Mouse (Mus musculus): ENCODE data around the gene Mpp6. TPM values are rescaled to one million over a fixed set of nuclear protein-coding genes. Genes with fewer than 3 reads are reported as not detected.

Gene Mpp6
- polyA plus RNA-seq (2015; fragmentation: Nextera tagmentation; extraction: Ambion mirVana) = 50.5 and 52.4 TPM in 2 replicates

DNA sequence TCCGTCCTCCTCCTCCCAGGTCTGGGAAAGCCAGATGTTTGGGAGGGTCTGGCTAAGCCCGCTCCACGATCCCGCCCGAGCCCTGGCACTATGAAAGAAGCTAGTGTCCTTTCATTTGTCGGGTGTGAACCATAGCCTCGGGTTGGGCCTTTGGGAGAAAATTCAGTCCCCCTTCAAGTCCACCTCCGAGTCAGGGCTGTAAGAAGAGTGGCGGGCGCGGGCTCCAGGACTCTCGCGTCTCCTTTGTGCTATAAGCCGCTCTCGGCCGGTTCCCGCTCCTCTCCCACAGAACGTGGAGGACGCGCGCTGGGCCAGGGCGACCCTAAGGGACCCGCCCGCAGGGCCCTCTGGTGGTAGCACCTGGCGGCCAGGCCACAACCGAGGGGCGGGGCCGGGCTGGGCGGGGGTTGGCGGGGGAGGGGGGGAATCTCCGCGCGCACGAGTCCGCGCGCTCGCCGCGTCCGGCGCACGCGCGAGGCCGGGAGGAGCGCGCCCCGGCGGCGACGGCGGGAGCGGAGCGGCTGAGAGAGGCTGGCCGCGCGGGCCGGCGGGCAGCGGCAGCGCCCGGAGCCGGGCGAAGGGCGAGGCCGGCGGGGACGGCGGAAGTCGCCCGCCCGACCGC, at the start of gene Mpp6:
Gene Mpp6 (plus strand): TSS at position 485 of the 622 bp plus-strand sequence.
- Histone ChIP-seq H3K36me3 (no peaks in the 10 kb centered on the region), H3K4me2 (peak within 1 kb of the TSS; percentile 80), H3K9ac (peak within 1 kb of the TSS; percentile 91), H3K9me3 (no peaks in the 10 kb centered on the region), H3K27ac (peak within 1 kb of the TSS; percentile 90), H3K4me1 (replicated peaks) (peaks cover 21% of the 10 kb centered on the region), H3K4me3 (peak within 1 kb of the TSS; percentile 87), H3K27me3 (no peaks in the 10 kb centered on the region)
- ATAC-seq (ENCODE audit: low FRiP score) = peak; percentile 93
- under 1% methylated on average over 48 of the region's 74 CpGs for WGBS

GRCm38 (mm10) chr6:50066172-50066571, 43.9 kb upstream of the Mpp6 start:
- Histone ChIP-seq H3K27me3 (no peaks in the 10 kb centered on the region), H3K4me3 (no peak overlapping the region)
- no peak for ATAC-seq (ENCODE audit: low FRiP score)

GRCm38 (mm10) chr6:50068490-50068889, 41.6 kb upstream of the Mpp6 start:
- no peak overlapping the region for H3K4me3 ChIP-seq
- H3K4me2 ChIP-seq = no peak overlapping the region
- H3K9ac ChIP-seq = no peak overlapping the region
- H3K4me1 ChIP-seq (replicated peaks) = no peaks in the 10 kb centered on the region
- H3K9me3 ChIP-seq = no peaks in the 10 kb centered on the region
- H3K27ac ChIP-seq = no peak overlapping the region
- no peaks in the 10 kb centered on the region for H3K27me3 ChIP-seq
- no peaks in the 10 kb centered on the region for H3K36me3 ChIP-seq
- no peak for ATAC-seq (ENCODE audit: low FRiP score)

More at GRCm38 (mm10) chr6:50066172-50066571, 43.9 kb upstream of the Mpp6 start:
- WGBS = 90% methylated on average over 6 of the region's 6 CpGs
- Histone ChIP-seq H3K36me3 (no peaks in the 10 kb centered on the region), H3K27ac (no peak overlapping the region), H3K4me1 (replicated peaks) (no peaks in the 10 kb centered on the region), H3K9ac (no peak overlapping the region), H3K4me2 (no peak overlapping the region), H3K9me3 (no peaks in the 10 kb centered on the region)

DNA sequence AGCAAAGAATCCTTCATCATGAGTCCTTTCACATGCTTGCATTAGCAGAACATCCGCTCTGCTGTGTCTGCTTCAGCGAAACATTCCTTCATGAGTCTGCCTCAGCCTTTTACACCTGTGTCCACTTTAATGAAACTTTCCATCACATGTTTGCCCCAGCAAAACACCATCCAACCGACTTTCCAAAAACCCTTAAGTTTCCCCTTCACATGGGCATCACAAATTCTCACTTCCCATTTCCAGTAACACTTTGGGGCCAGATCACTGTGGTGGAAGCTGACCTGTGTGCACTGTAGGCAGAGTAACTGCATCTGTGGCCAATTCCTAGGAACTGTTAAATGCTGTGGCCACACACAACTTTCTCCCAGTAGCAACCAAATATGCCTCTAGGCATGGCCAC, 34.8 kb upstream of the Mpp6 start:
- Histone ChIP-seq H3K4me3 (no peak overlapping the region), H3K4me2 (no peak overlapping the region), H3K9ac (no peak overlapping the region), H3K27me3 (no peaks in the 10 kb centered on the region), H3K27ac (no peak overlapping the region), H3K9me3 (no peaks in the 10 kb centered on the region), H3K4me1 (replicated peaks) (no peaks in the 10 kb centered on the region), H3K36me3 (no peaks in the 10 kb centered on the region)
- ATAC-seq (ENCODE audit: low FRiP score) = no peak
- WGBS = 92% methylated on average over 3 of the region's 3 CpGs

DNA sequence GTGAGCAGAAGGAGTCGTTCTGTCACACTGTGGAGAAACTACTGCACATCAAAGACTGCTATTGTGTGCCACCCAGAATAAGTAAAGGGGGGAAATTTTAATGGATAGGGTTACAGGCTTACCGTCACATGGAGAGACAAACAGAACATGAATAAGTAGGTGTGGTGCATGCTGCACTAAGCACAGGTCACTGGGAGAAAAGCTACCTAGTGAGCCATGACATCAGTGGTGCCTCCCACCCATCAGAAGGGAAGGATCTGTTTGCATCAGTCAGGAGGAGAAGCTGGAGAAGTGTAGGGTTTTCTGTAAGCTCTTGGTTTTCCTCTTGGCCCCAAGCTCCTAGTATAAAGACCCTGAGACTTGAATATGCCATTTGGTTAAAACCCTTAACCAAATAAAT, 33.6 kb upstream of the Mpp6 start:
- Histone ChIP-seq H3K4me1 (replicated peaks) (no peaks in the 10 kb centered on the region), H3K36me3 (no peaks in the 10 kb centered on the region), H3K27ac (no peak overlapping the region), H3K4me2 (no peak overlapping the region), H3K27me3 (no peaks in the 10 kb centered on the region), H3K9ac (no peak overlapping the region), H3K4me3 (no peak overlapping the region), H3K9me3 (no peaks in the 10 kb centered on the region)
- 70% methylated on average over 2 of the region's 2 CpGs for WGBS
- no peak for ATAC-seq (ENCODE audit: low FRiP score)

GRCm38 (mm10) chr6:50080431-50080830, 29.6 kb upstream of the Mpp6 start:
- Histone ChIP-seq H3K9ac (no peak overlapping the region), H3K36me3 (no peaks in the 10 kb centered on the region), H3K4me1 (replicated peaks) (no peaks in the 10 kb centered on the region), H3K9me3 (no peaks in the 10 kb centered on the region), H3K4me3 (no peak overlapping the region), H3K27me3 (no peaks in the 10 kb centered on the region), H3K4me2 (no peak overlapping the region), H3K27ac (no peak overlapping the region)
- no peak for ATAC-seq (ENCODE audit: low FRiP score)
- WGBS = 70% methylated on average over 7 of the region's 7 CpGs

GRCm38 (mm10) chr6:50085206-50085605, 24.8 kb upstream of the Mpp6 start:
- Histone ChIP-seq H3K9ac (no peak overlapping the region), H3K4me3 (no peak overlapping the region), H3K36me3 (no peaks in the 10 kb centered on the region), H3K4me2 (no peak overlapping the region), H3K27ac (no peak overlapping the region), H3K9me3 (no peaks in the 10 kb centered on the region), H3K4me1 (replicated peaks) (no peaks in the 10 kb centered on the region), H3K27me3 (no peaks in the 10 kb centered on the region)
- ATAC-seq (ENCODE audit: low FRiP score) = no peak
- WGBS = 82% methylated on average over 4 of the region's 4 CpGs

GRCm38 (mm10) chr6:50089333-50089732, 20.7 kb upstream of the Mpp6 start:
- Histone ChIP-seq H3K9me3 (no peaks in the 10 kb centered on the region), H3K4me2 (no peak overlapping the region), H3K36me3 (no peaks in the 10 kb centered on the region), H3K9ac (no peak overlapping the region), H3K4me3 (no peak overlapping the region), H3K4me1 (replicated peaks) (no peaks in the 10 kb centered on the region), H3K27ac (no peak overlapping the region), H3K27me3 (no peaks in the 10 kb centered on the region)
- no peak for ATAC-seq (ENCODE audit: low FRiP score)
- WGBS = 91% methylated on average over 5 of the region's 5 CpGs

GRCm38 (mm10) chr6:50090221-50090620, 19.8 kb upstream of the Mpp6 start:
- WGBS = 87% methylated on average over 7 of the region's 7 CpGs
- H3K4me3 ChIP-seq = no peak overlapping the region
- H3K9me3 ChIP-seq = no peaks in the 10 kb centered on the region
- H3K27ac ChIP-seq = no peak overlapping the region
- no peak for ATAC-seq (ENCODE audit: low FRiP score)
- H3K4me2 ChIP-seq = no peak overlapping the region
- H3K27me3 ChIP-seq = no peaks in the 10 kb centered on the region
- H3K4me1 ChIP-seq (replicated peaks) = no peaks in the 10 kb centered on the region
- H3K36me3 ChIP-seq = no peaks in the 10 kb centered on the region
- no peak overlapping the region for H3K9ac ChIP-seq

DNA sequence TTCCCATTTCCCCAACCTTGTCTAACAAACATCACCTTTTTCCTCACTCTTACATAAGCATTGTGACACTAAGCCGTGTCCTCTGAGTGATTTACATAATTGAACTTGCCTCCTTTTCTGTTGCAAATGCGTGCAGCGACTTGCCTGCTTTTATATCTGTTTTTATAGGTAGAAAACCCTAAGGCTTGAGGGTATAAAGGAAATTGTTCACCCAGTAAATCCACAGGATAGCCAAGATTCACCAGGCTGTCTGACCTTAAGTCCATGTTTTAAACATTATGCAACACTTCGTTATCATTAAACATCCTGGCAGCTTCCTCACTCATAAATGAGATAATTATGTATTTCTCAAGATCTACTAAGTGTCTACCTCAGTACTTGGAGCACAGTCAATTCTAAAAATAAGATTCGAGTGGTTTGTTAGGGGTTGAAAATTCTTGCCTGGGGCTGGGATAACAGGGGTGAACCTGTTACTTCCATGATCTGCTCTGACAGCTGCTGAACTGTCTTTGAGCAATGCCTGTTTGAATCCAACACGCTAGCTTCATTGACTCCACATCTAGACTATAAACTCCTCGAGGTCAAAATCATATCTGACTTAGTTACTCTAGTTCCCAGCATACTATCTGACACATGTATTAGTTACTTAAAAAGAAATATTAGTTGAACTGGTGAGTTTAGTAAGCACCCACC, 18.4 kb upstream of the Mpp6 start:
- Histone ChIP-seq H3K4me2 (no peak overlapping the region), H3K27ac (no peak overlapping the region), H3K36me3 (no peaks in the 10 kb centered on the region), H3K4me3 (no peak overlapping the region), H3K4me1 (replicated peaks) (no peaks in the 10 kb centered on the region), H3K27me3 (no peaks in the 10 kb centered on the region), H3K9me3 (no peaks in the 10 kb centered on the region), H3K9ac (no peak overlapping the region)
- WGBS = 77% methylated on average over 7 of the region's 7 CpGs
- ATAC-seq (ENCODE audit: low FRiP score) = no peak

- Histone ChIP-seq H3K9me3 (no peaks in the 10 kb centered on the region), H3K4me1 (replicated peaks) (peaks cover 21% of the 10 kb centered on the region), H3K27ac (peak overlapping the region; percentile 90), H3K4me2 (peak overlapping the region; percentile 80), H3K4me3 (peak overlapping the region; percentile 87), H3K36me3 (no peaks in the 10 kb centered on the region), H3K27me3 (no peaks in the 10 kb centered on the region), H3K9ac (peak overlapping the region; percentile 91)
- WGBS = 2% methylated on average over 15 of the region's 15 CpGs
- ATAC-seq (ENCODE audit: low FRiP score) = peak; percentile 36
Observed at GRCm38 (mm10) chr6:50109201-50109756, 762 bp upstream of the Mpp6 start.

DNA sequence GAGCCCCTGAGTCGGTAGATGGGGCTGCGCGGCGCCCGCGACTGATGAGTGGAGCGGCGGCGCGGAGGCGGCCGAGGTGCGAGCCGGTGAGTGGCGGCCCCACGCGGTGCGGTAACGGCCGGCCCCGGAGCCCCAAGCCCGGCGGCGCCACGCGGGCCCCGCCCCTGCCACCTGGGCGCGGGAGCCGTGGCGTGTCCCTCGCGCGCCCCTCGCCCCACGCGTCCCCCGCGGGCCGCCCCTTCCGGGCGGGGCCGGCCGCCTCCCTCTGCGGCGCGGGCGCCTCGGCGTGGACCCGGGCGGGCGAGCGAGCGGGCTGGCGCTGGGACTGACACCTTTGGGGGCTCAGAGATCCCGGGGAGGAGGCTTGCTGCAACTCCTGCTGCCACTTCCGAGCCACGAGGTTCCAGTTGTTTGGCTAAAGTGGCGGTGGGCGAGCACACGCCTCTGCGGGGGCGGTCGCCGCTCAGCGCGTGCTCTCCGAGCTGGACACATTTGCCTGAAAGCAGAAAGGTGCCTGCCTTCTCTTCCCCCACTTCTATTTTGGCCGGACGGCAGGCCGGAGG, 419 bp downstream of the Mpp6 start:
- no peaks in the 10 kb centered on the region for H3K36me3 ChIP-seq
- H3K9ac ChIP-seq = peak overlapping the region; percentile 91
- H3K4me1 ChIP-seq (replicated peaks) = peaks cover 21% of the 10 kb centered on the region
- no peaks in the 10 kb centered on the region for H3K27me3 ChIP-seq
- H3K9me3 ChIP-seq = no peaks in the 10 kb centered on the region
- peak; percentile 80 for ATAC-seq (ENCODE audit: low FRiP score)
- H3K4me2 ChIP-seq = peak overlapping the region; percentile 80
- WGBS = under 1% methylated on average over 67 of the region's 72 CpGs
- peak overlapping the region; percentile 87 for H3K4me3 ChIP-seq
- H3K27ac ChIP-seq = peak overlapping the region; percentile 90
